Mouse (Mus musculus) ovary, postnatal 14 days (tissue): ENCODE measurements around the gene Atf7ip.

Experiments used
- DNase-seq: peaks from one replicate; pipeline ENCODE4 v3.0.0; 2022; ENCODE audit warnings: low spot score

Atf7ip gene

DNA sequence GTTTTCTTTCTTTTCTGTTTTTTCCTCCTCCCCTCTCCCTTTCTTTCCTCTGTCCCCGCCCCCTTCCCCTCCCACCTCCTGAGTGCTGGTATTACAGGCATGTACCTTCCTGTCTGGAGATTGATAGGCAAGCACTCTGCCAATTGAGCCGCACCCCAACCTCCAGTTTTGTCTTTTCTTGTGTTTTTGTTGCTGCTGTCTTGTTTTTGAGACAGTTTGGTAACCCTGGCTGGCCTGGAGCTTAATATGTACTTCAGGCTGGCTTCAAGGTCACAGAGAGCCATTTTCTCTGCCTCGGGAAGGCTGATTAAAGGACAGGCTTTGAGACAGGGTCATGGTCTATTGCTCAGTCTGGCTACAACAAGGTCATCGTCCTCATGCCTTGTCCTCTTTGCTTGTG is 18.8 kb downstream of the Atf7ip start:
- no peak for DNase-seq

DNA sequence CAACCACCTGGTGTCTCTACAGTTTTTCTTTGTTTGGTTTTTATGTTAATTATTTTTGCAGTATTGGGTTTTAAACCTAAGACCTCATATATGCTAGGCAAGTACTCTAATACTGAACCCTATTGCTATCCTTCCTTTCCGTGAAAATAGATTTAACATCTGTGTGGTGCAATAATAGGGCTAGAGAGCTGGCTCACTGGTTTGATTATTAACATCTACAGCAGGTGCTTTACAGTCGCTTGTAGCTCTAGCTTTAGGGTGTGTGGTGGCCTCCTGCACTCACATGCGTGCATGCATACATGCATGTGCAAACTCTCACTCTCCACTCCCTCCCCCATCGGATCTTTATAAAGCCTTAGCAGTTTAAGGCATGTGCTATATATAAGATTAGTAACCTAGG is 19.6 kb downstream of the Atf7ip start:
- DNase-seq = no peak

DNA sequence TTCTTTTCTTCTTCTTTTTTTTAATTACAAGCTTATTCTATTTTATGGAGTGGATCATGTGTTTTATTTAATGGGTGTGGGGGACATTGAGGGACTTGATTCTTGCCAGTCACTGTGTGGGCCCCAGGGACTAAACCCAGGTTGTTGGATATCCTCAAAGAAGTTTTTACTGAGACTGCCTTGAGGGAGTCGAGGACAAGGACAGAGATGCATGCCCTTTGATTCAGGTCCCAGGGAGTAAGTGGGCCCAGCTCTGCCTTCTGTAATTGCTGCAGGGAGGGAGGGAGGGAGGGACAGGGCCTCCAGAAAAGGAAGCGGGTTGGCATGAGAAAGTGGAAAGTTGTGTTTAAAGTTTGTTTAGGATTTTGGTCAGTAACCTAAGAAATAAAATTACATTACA is 23.2 kb downstream of the Atf7ip start:
- DNase-seq = no peak

DNA sequence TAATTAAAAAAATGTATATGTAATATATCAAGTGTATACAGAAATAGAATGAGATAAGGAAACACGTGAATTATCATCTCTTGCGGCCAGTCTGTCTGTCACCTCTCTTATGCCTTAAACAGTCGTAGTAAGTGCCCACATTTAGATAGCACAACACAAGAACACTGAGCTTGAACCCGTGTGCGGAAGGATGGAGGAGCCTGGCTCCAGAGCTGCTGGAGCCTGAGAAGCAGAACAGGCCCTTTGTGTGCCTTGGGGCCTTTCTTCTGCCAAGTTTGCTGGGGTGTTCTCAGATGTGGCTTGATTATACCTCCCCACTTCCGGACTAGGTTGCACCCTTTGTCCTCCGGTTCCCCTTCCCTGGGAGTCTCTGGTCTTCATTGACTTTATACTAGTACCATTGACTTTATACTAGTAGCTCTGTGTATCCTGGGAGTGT is 25.8 kb downstream of the Atf7ip start:
- DNase-seq = no peak

DNA sequence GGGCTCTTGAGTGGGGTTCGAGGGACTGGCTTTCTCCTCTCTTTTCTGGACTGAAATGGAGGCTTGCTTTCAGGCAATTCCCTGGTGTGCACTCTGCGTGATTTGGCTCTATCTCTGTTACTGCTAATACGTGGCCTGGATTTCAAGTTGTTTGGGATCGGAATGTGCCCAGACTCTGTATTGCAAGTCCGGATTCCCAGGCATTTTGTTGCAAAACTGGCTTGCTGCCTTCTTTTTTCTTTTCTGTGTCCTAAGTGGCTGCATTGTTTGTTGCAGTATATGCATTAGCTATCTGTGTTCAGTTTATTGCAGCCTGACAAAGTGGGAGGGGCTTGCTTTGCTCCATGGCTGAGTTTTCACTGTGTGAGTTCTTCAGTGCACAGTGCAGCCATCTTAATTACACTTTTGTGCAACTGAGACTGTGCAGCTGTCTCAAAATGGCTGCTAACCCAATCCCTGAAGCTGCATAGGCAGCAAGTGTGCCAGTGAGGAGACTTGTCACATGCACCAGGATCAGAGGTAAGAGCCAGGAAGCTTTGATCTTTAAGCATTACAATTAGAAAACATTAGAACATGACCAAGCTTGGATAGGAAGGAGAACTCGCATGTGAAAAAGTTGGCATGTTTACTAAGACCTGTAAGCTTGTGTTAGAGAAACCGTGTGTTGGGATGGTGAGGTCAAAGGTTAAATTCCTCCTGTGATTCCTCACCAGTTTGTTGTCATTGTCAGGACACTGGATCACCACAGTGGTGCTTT is 26.7 kb downstream of the Atf7ip start:
- DNase-seq = peak; percentile 66

DNA sequence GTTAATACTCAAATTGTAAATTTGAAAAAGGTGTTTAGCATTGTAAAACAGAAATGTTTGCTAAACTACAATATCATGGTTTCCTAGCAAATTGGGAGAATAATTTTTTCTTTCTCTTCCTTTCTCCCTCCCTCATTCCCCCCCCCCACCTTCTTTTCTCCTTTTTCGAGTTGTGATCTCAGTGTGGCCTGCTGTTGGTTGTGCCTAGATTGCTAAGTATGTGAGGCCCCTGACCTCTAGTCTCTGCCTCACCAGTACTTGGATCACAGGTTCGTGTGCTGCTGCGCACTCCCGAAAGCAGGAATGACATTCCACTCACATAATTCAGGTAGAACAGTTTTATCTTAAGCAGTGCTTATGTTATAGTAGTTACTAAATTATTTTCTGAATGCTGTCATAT is 27.8 kb downstream of the Atf7ip start:
- no peak for DNase-seq

DNA sequence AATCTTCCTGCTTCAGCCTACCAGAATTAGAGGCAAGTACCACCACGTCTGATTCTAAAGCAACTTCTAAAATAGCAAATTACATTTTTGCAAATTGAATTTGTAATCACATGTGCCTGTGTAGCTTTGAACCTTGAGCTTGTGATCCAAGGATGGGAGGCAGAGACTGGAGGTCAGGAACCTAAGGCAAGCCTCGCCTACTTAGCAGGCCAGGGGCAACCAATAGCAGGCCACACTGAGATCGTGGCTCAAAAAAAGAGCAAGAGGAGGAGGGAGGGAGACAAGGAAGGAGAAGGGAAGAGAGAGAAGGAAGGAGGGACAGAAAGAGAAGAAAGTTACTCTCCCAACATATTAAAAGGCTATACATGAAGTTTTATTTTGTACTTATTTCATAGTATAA is 28.5 kb downstream of the Atf7ip start:
- no peak for DNase-seq

DNA sequence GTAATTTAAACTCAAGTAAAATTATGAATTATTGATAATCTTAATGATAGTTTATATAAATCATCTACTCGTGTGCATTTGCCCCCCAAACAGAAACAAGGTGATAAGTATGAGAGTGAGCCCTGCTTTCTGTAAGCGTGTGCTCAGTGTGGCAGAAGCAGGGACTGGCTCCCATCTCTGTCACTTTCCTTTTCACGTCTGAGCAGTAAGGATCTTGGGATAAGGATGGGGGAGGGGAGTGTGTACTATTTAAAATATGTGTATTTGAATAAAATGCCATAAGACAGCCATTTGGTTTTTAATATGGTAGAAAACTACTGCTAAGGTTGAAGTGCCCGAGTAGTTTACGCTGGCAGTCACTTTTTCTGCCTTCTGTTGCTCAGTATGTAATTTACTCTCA is 29.2 kb downstream of the Atf7ip start:
- DNase-seq = no peak

DNA sequence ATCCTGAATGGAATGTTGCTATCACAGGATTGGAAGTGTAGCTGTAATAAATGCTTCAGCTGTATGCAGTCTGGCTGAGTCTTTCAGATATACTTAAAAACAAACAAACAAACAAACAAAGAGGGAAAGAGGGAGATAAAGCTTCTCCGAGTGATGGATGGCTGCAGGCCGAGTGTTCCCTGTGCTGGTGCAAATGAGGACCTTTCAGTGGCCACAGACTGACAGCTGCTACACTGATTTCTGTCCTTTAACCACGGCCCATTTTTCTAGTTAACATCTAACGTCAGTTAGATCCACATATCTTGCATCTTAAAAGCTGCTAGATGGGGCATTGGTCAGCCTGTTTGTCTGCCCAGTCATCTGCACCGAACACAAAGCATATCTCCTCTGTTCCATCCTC is 30.2 kb downstream of the Atf7ip start:
- no peak for DNase-seq

DNA sequence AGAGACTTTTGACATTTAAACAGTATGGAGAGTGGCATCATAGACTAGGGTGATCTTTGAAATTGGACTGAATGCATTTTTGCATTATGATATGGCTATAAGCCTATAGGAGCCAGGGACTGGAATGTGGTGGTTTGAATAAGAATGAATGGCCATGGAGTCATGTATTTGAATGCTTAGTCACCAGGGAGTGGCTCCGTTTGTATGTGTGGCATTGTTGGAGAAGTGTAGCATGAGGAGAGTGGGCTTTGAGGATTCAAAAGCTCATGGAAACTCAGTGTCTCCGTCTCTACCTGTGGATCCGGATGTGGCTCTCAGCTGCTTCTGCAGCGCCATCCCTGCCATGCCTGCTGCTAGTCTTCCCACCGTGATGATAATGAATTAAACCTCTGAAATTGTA is 35.4 kb downstream of the Atf7ip start:
- DNase-seq = no peak

DNA sequence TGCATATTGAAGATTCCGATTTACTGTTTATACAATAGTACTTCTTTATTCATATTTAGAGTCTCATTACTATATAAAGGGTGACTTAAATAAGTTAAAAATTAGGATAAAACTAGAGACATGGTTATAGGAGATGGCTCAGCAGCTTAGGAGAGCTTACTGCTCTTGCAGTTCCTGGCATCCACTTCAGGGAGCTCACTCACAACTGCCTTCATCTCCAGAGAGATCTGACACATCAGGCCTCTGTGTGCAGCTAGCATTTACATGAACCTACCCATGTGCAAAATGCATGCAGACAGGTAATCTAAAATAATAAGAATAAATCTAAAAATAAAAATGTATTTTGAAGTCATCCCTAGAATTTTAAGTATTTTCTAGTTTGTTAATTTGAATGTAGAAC is 36.1 kb downstream of the Atf7ip start:
- DNase-seq = no peak

DNA sequence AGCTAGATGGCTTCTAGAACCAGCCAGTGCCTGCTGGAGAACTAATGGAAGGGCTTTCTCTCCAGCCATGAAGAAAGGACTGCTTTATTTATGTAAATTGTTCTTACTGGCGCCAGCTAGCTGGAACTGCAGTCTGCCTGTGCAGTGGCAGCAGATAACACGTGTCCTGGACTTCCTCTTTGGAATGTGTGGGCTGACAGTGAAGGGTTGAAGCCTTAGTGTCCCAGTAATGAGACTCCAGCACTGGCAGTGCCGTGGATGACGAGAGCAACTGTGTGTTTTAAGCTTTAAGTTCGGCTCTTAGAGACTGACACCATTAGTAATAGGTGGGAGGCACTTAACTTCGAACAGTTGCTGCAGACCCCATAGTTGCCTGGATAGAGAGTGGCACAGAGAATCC is 37.2 kb downstream of the Atf7ip start:
- DNase-seq = no peak

DNA sequence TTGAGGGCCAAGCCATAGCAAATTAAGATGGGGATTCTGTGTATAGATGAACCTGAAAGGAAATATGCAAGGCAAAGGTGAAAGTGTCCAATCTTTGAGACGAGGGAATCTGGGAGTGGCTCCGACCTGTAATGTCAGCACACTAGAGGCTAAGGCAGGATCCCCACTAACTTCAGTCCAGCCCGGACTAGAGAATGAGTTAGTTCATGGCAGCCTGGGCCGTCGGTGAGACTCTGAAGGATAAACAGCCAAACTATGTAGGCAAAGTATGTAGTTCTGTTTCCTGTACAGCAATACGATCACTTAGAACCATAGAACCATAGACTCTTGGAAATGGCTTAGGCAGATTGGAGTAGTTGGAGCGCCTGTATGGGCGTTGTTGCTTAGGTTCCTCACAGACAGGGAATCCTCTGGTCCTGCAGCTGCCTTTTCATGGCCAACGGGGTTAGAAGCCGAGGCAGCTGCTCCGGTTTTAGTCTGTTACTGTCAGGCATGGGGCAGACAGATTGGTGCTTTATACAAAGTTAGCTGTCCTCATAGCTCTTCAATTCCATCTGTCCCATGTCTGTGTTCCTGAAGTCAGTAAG is 39.4 kb downstream of the Atf7ip start:
- no peak for DNase-seq

DNA sequence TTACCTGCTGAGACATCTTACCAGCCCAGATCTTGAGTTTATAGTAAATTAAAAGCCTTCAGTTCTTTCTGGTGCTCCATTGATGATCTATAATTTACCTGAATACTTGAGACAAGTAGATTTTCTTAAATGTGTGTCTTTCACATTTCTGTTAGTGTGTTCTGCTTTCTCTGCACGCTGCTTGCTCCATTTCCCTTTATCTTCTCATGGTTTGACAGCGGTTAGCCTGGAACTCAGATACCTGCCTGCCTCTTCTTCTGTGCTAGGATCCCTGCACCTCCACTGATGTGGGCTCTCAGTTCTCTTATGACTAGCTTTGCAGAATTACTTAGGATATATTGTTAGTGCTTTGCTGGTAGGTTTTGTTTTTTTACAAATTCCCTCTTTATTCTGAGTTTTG is 40.3 kb downstream of the Atf7ip start:
- DNase-seq = no peak

DNA sequence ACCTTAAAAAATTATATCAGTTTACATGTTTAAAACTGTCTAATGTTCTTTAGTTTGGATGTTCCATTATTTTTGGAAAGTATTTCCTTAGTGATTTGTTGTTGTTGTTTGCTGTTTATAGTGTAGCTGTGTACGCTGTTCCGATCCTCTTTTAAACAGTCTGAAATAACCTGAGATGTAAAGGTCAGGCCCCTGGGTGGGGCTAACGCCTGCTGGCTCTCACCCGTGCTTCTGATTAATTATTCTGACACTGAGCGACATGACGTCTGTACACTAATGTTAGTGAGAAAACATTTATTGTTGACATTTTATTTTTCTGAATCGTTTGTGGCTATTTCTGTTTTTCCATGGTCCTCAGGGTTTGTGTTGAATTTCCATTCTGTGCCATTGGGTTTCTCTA is 41.0 kb downstream of the Atf7ip start:
- DNase-seq = no peak

DNA sequence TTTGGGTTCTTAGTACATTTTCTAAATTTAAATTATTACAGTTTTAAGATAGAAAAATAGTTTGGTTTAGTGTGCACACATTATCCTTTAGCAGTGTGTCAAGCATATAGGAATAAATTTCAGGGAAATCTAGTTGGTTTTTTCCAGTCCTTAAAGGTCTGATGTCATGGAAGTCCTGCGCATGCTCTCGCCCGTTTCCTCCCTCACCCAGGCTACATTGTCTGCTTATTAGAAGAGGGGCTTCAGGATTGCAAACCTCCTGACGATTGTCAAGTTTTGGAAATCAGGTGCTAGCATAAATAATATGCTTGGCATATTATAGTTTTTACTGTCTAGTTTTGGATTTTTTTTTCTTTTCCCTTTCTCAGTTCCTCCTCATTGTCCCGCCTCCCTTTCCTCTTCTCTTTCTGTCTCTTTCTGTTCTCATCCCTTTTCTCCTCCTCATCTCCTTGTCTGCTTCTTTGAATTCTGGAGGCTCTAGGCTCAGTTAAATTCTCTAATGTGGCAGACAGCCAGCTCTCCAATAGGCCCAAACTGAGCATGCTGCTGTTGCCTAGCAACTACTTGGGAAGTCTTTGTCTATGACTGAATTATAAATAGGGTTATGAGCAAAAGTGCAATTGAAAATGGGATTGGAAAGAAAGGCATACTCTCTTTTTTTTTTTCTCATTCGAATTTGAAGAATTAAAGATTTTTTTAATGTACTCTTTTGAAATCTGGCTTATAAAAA is 42.2 kb downstream of the Atf7ip start:
- no peak for DNase-seq

DNA sequence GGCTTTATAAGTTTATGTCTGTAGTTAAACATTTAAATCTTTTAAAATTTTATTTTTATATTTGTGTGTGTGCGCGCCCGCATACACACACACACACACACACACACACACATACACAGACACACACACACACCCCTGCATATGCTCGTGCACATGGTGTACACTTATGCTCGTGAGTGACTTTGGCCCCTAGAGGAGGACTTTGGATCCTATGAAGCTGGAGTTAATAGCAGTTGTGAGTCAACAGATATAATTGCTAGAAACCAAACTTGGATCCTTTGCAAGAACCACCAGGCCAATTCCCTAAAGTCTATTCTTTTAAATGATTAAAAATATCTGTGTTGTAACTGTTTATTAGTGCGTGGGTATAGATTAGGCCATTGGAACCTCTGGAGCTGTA is 42.8 kb downstream of the Atf7ip start:
- no peak for DNase-seq

DNA sequence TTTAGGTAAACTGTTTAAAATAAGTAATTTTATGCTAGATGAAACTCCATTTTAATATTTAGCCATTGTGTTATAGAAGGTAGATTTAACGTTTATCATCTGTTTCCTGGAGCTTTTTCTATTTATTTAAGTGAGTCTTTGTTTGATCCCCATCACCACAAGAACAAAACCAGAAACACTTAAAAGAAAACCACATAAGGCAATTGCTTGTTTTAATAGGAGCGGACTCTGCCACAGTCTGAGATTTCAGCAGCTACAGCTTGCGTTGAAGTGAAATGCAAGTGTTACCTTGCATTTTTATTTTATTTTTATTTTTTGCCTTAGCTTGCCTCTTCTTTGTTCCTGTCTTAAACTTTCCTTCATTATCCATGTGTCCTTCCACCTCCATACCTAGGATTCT is 43.6 kb downstream of the Atf7ip start:
- DNase-seq = no peak

DNA sequence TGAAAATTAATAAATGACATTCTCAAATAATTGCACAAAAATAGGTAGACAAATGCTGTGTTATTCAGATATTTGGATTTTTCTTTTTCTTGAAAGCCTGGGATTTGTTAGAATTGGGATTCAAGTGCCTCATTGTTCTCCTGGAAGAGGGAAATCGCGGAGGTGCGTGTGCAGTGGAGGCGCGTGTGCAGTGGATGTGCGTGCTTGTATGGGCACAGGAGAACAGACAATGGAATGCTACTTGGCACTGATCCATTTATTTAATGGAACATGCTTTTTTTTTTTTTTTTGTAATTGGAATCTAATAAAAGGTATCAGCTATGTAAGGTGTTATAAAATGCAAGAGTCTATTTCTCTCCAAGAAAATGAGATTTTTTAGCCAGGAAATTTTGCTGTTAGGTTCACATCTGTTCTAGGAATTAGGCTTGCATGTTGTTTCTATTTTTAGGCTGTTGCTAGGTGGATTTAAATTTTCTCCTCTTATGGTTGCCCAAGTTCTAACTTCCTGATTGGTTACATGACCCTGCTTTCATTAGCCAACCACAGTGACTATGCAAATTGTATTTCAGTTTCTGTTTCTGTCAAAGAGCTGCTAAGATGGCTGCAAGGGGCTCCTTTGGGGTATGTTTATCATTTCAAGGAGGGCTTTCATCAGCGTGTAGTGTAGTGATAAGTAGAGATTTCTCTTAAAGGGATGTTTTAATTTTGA is 44.8 kb downstream of the Atf7ip start:
- DNase-seq = no peak

DNA sequence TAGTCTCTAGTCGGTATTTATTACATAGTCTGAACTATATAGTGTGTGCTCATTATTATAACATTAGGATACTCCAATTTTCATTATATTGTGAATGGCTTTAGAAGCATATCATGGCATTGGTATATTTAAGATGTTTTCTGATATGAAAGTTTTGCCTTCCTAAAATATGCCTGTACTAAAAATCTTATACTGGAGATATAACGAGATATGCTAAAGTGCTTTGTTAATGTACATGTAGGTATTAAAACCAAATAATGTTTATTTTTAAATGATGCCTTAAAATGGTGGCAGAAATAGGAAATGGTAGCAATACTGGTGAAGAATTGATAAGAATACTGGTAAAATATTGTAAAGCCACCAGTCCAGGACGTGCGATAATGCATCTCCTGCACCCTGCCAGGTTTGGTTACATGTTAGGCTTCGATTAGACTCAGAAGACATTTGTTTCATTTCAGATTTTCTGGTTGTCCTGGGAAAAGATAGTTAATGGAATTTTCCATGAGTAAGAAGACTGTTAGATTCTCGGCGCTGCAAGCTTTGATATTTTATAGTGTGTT is 45.7 kb downstream of the Atf7ip start:
- no peak for DNase-seq

DNA sequence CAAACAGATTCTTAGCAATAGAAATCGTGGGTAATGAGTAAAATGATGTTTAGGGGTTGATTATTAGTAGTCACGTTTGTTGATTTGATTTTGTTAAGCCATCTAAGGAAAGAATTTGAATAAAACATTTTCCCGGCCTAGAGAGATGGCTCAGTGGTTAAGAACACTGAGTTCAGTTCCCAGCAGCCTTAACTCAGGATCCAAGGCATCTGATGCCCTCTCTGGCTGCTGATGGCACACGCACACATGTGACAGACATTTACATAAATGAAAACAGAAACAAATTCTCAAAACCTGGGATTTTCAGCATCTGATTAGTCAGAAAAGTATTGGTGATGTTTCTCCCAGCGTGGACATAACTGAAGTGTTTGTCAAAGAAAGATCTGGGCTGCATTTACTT is 47.2 kb downstream of the Atf7ip start:
- DNase-seq = no peak

DNA sequence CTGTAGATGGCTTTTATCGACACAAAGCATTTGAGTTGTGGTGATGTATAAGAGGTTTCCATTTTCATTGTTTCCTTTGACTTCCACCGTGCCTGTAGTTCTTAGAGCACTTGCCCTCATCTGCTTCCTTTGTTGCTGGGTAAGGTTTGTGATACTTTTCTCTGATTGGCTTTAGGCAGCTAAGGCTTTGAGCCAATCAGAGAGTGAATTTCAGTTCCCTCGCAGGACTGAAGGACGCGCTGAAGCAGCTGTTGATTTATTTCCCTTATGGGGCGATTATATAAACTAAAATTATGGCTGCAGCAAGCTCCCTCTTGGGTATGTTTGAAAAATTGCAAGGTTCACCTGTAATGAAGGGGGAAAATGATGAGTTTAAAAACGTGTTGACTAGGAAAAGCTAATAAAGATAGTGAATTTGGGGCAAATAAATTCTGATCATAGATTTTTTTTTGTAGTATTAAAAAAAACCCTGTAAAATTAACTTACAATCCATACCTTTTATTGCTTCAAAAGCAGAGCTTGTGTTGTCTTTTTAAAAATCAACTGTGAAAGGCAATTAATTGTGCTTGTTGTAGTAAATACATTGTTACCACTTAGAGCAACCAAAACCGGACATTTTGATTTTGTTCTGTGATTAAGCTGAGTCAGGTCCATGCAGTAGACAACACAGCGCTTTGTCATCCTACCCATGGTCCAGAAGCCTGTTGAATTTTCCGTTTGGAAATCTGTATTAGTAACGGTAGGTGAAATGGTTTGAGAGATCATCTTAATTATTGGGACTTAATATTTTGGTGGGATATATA is 48.0 kb downstream of the Atf7ip start:
- no peak for DNase-seq
